Mouse (Mus musculus) liver, embryonic 14.5 days (tissue): ENCODE results near the gene Dnajc14.

ENCODE experiments used
- CTCF ChIP-seq: IDR thresholded peaks from 2 replicates; pipeline ENCODE4 v1.5.1; 2016; ENCODE audit warnings: antibody characterized with exemption, low read depth, control low read depth
- EP300 ChIP-seq: IDR thresholded peaks from 2 replicates; pipeline ENCODE4 v1.6.1; 2016; ENCODE audit warnings: antibody characterized with exemption, low read depth

DNA sequence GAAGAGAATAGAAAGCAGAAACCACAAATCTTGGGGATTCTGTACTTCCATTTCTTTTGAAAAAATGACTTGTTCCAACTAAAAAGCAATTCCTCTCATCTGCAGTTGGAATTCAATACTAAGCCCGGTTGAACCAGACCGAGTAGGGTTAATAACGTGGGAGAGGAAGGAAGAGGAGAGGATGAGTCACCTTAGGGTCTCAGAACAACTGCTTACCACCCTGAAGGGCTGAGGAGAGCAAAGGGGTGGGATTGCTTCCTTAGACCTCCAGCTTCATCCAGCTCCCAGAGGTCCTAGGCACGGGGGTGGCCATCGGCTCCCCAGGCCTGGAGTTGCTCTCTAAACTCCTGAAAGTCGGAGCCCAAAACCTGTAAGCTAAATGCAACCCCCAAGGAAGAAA is 501 bp upstream of the Dnajc14 start:
- no peak for TF ChIP-seq CTCF
- TF ChIP-seq EP300: no peak
